Mouse (Mus musculus) forebrain, postnatal 0 days (tissue): ENCODE measurements at regions not wholly inside any gene's neighbourhood (a gene's known extent, or its start where the extent isn't known, plus 50 kb on each side); places are given as distances from the start of the nearest gene placed in this dataset.

ENCODE experiments used
- ATAC-seq: fragments of 200-750 bp; cut with Nextera tagmentation; 2 replicates; pipeline ENCODE4 v1.8.0; 2017; ENCODE audit warnings: mild to moderate bottlenecking, moderate library complexity
- DNase-seq: peaks from one replicate; pipeline ENCODE4 v3.0.0-alpha.2; 2015
- H3K27ac ChIP-seq: fragments of 300-500 bp; sonication (generic); 2 replicates; pipeline ENCODE4 v1.5.1; 2014; ENCODE audit warnings: low read depth, mild to moderate bottlenecking, antibody characterized with exemption, low read length, moderate library complexity, mixed read lengths
- H3K27me3 ChIP-seq: fragments of 300-500 bp; sonication (generic); 2 replicates; pipeline ENCODE4 v1.6.1; 2014; ENCODE audit warnings: mild to moderate bottlenecking, low read length, mixed read lengths; ENCODE audit not compliant: insufficient read depth
- H3K36me3 ChIP-seq: fragments of 300-500 bp; sonication (generic); 2 replicates; pipeline ENCODE4 v1.6.1; 2014; ENCODE audit warnings: mild to moderate bottlenecking, moderate library complexity; ENCODE audit not compliant: insufficient read depth
- H3K4me1 ChIP-seq: fragments of 300-500 bp; sonication (generic); 2 replicates; pipeline ENCODE4 v1.6.1; 2014; ENCODE audit warnings: antibody characterized with exemption; ENCODE audit not compliant: insufficient read depth
- H3K4me2 ChIP-seq: fragments of 300-500 bp; sonication (generic); 2 replicates; pipeline ENCODE4 v1.6.1; 2014; ENCODE audit warnings: low read depth, mild to moderate bottlenecking, moderate library complexity
- H3K4me3 ChIP-seq: fragments of 300-500 bp; sonication (generic); 2 replicates; pipeline ENCODE4 v1.5.1; 2014; ENCODE audit warnings: low read depth, low read length, mixed read lengths
- H3K9ac ChIP-seq: fragments of 300-500 bp; sonication (generic); 2 replicates; pipeline ENCODE4 v1.6.1; 2014; ENCODE audit warnings: mild to moderate bottlenecking
- H3K9me3 ChIP-seq: fragments of 300-500 bp; sonication (generic); 2 replicates; pipeline ENCODE4 v1.6.1; 2016; ENCODE audit warnings: low read length
- CTCF ChIP-seq: sonication (generic); IDR thresholded peaks from 2 replicates; pipeline ENCODE4 v1.5.1; 2016; ENCODE audit warnings: antibody characterized with exemption, control low read depth, low read depth
- WGBS: fragments of 180-500 bp; shearing (Covaris S2); extraction: QIAGEN DNeasy Blood & Tissue Kit; methylation state at CpG from one replicate; pipeline ENCODE4 v1.1.7; 2014; 5-methylcytosine and 5-hydroxymethylcytosine counted together

DNA sequence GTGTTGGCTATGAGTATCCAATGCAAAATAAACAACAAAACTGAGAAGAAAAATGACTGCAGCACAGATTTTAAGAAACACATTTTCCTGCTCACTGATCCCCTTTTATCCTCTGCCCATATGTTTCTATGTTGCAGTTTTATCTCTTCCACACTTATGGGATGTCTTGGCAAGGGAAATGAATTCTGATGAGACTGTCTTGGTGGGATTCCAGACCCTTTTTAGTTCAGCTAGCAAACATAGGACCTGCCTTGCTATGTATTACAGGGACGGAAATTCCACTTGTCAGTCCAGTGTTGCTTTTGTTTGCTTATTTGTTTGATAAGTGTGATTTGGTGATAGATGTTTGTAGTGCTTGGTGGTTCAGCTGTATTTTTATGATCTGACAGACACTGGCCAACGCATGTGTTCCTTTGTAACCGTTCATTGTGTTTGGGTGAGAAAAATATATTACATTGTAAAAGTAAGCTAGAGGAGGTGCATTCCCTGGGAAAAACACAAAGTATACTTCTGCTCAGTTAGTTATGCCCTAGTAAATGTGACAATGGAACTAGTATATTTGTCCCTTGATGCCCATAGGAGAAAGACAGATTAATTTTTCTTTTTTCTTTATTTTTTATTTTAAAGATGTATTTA is 1516.2 kb downstream of the Tbl1xr1 start:
- H3K9ac ChIP-seq = no peak overlapping the region
- H3K36me3 ChIP-seq = no peaks in the 10 kb centered on the region
- H3K27me3 ChIP-seq = no peaks in the 10 kb centered on the region
- no peak overlapping the region for H3K4me3 ChIP-seq
- H3K27ac ChIP-seq = no peak overlapping the region
- H3K4me1 ChIP-seq = no peaks in the 10 kb centered on the region
- TF ChIP-seq CTCF = no peak
- DNase-seq (peak; percentile 78), ATAC-seq (peak; percentile 88)
- no peak overlapping the region for H3K4me2 ChIP-seq
- WGBS = 49% methylated on average over 3 of the region's 3 CpGs
- H3K9me3 ChIP-seq = no peaks in the 10 kb centered on the region

DNA sequence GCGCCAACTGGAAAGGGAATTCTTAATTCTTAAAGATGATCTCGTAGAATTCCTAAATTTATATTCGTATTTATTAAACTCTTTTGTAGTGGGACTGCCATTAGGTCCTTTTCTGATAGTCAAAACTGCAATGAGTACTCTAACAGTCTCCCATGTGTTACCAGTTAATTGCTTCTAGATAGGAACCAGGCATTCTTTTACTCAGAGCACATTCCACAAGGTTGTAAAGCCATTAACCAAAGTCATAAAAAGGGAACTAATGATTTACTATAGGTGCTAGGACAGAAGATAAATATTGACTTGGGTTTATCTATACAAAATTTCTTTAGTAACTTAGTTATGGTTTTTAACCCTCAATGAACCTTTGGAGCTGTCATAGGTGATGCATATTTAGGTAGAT is 1525.0 kb downstream of the Tbl1xr1 start:
- Histone ChIP-seq H3K4me2 (no peak overlapping the region), H3K4me3 (no peak overlapping the region), H3K9me3 (no peaks in the 10 kb centered on the region; the same call in 1 of the 2 replicates), H3K27me3 (no peaks in the 10 kb centered on the region), H3K27ac (no peak overlapping the region), H3K9ac (no peak overlapping the region), H3K36me3 (no peaks in the 10 kb centered on the region), H3K4me1 (no peaks in the 10 kb centered on the region)
- 90% methylated on average over 3 of the region's 3 CpGs for WGBS
- no peak for DNase-seq
- no peak for ATAC-seq
- no peak for TF ChIP-seq CTCF

DNA sequence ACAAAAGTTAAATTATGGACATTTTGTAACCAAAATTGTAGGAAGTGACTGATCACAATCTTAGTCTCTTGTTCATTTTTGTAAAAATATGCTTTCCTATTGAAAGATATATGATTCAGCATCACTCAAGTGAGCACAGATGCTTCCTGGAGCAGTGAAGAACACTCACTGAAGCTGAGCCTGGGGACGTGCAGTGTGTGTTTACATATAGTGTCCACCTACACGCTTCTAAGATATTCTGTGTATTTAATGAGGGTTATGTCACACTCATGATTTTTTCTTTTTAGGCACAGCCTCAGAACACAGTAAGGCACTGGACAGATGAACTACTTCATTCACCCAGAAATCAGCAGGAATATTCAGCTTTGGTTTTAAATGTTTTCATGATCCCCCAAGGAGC is 1533.6 kb downstream of the Tbl1xr1 start:
- Histone ChIP-seq H3K27ac (no peak overlapping the region), H3K9ac (no peak overlapping the region), H3K9me3 (no peaks in the 10 kb centered on the region), H3K4me2 (no peak overlapping the region), H3K4me3 (no peak overlapping the region), H3K27me3 (no peaks in the 10 kb centered on the region), H3K36me3 (no peaks in the 10 kb centered on the region), H3K4me1 (no peaks in the 10 kb centered on the region)
- DNase-seq = no peak
- no peak for TF ChIP-seq CTCF
- 75% methylated on average over 2 of the region's 2 CpGs for WGBS
- no peak for ATAC-seq

DNA sequence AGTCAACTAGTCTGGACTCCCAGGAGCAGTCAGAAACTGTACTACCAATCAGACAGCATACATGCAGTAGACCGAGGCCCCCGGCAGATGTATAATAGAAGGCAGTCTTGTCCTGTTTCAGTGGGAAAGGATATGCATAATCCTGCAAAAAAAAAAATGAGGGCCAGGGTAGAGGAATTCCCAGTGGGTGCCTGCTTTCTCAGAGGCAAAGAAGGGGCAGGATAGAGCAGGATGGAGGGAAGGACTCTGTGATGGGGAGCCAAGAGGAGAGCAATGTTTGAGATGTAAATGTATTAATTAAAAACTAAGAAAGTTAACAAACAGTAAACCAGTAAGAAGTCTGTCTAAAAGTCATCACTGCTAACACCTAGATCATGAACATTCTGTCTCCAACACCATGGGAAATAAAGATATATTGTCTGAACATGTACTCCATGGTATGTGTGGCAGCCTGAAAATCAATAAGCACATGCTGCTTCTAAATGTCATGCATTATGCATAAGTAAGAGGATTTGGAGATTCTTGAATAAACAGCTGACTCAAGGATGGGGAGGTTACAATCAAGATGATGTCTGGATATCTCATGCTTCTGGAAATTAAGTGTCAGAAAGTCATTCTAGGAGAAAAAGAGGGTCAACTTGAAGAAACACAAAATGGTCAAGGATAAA is 1485.3 kb downstream of the Naaladl2 start:
- H3K9ac ChIP-seq = no peak overlapping the region
- 90% methylated on average over 2 of the region's 2 CpGs for WGBS
- no peak for ATAC-seq
- no peak for DNase-seq
- H3K27me3 ChIP-seq = no peaks in the 10 kb centered on the region
- H3K4me3 ChIP-seq = no peak overlapping the region
- no peaks in the 10 kb centered on the region for H3K4me1 ChIP-seq
- H3K4me2 ChIP-seq = no peak overlapping the region
- H3K36me3 ChIP-seq = no peaks in the 10 kb centered on the region
- H3K27ac ChIP-seq = no peak overlapping the region
- no peaks in the 10 kb centered on the region for H3K9me3 ChIP-seq
- TF ChIP-seq CTCF = no peak

DNA sequence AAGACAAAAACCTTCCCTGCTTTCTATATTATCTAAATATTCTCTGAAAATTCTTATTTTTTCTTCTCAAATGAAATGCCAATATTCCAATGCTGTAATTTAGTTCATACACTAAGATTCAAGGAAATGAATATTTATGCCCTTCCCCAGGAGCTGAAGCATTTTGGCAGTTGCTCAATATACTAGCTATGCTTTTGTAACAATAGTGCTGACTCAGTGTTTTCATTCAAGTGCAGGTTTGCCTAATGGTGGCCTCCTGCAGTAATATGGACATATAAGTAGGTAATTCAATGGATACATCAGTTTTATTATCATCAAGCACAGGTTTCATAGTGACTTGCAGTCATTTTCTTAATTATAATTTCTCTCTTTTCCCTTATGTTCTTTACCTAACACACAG is 1437.3 kb downstream of the Naaladl2 start:
- no peak overlapping the region for H3K4me2 ChIP-seq
- no peaks in the 10 kb centered on the region for H3K36me3 ChIP-seq
- H3K4me1 ChIP-seq = no peaks in the 10 kb centered on the region
- ATAC-seq (no peak), DNase-seq (no peak)
- H3K9ac ChIP-seq = no peak overlapping the region
- H3K9me3 ChIP-seq = no peaks in the 10 kb centered on the region
- TF ChIP-seq CTCF = no peak
- H3K27ac ChIP-seq = no peak overlapping the region
- no peaks in the 10 kb centered on the region for H3K27me3 ChIP-seq
- H3K4me3 ChIP-seq = no peak overlapping the region
